Mouse (Mus musculus) E14TG2a.4 (cell line): ENCODE measurements around the gene Thsd4.

Experiments
- CTCF ChIP-seq: conservative IDR thresholded peaks from 2 replicates; pipeline ENCODE4 v1.5.1; 2014; ENCODE audit warnings: low read length
- NANOG ChIP-seq: IDR thresholded peaks from 2 replicates; pipeline ENCODE4 v1.6.1; 2014; ENCODE audit warnings: borderline replicate concordance, low read length, mixed read lengths
- POU5F1 ChIP-seq: IDR thresholded peaks from 2 replicates; pipeline ENCODE4 v1.6.1; 2014; ENCODE audit warnings: low read length, borderline replicate concordance

DNA sequence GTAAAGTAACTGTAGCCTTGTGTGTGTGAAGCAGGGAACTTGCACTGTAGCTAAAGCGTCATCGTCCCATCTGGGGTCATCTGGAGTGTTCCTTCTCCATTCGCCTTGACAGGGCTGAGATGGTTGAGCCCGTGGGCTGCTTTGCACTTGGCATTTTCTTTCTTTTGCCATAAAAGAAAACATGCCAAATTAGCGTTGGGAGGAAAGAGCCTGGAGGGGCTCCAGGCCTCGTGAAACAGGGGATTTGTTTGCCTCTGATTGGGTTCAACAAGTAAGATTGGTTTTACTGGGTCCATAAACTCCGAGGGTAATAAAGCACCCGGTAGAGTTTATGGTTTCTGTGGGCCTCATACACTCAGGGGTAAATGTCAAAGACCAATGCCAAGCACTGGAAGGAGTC, 519.5 kb downstream of the Thsd4 start:
- TF ChIP-seq CTCF (no peak), NANOG (no peak), POU5F1 (no peak)
